Mouse (Mus musculus): Measurements from ENCODE around the gene Smc4. TPM values are rescaled to one million over a fixed set of nuclear protein-coding genes. Genes with fewer than 3 reads are reported as not detected.

Gene Smc4
- polyA plus RNA-seq, 1 experiment from 2014 or later = 141 TPM

- Histone ChIP-seq H3K27ac (no peak overlapping the region), H3K4me2 (no peak overlapping the region), H3K4me3 (no peak overlapping the region), H3K4me1 (no peaks in the 10 kb centered on the region), H3K9ac (no peak overlapping the region), H3K9me3 (no peaks in the 10 kb centered on the region), H3K36me3 (no peaks in the 10 kb centered on the region), H3K27me3 (no peaks in the 10 kb centered on the region)
- WGBS = 82% methylated on average over 7 of the region's 7 CpGs
- no peak for ATAC-seq (ENCODE audit: insufficient number of reproducible peaks, low FRiP score, low TSS enrichment, low read depth)
Measured at GRCm38 (mm10) chr3:69054760-69055432, 50.4 kb downstream of the Smc4 start.

- Histone ChIP-seq H3K27me3 (no peaks in the 10 kb centered on the region), H3K4me2 (no peak overlapping the region), H3K4me1 (no peaks in the 10 kb centered on the region), H3K27ac (no peak overlapping the region), H3K9ac (no peak overlapping the region), H3K36me3 (no peaks in the 10 kb centered on the region), H3K9me3 (no peaks in the 10 kb centered on the region), H3K4me3 (no peak overlapping the region)
- no peak for ATAC-seq (ENCODE audit: insufficient number of reproducible peaks, low FRiP score, low TSS enrichment, low read depth)
- 85% methylated on average over 3 of the region's 3 CpGs for WGBS
Measured at GRCm38 (mm10) chr3:69055871-69056270, 51.3 kb downstream of the Smc4 start.

GRCm38 (mm10) chr3:69060672-69061071 is 56.1 kb downstream of the Smc4 start:
- no peak for ATAC-seq (ENCODE audit: insufficient number of reproducible peaks, low FRiP score, low TSS enrichment, low read depth)
- Histone ChIP-seq H3K27me3 (no peaks in the 10 kb centered on the region), H3K9ac (no peak overlapping the region), H3K4me2 (no peak overlapping the region), H3K27ac (no peak overlapping the region), H3K36me3 (no peaks in the 10 kb centered on the region), H3K4me3 (no peak overlapping the region), H3K4me1 (no peaks in the 10 kb centered on the region), H3K9me3 (no peaks in the 10 kb centered on the region)
- 93% methylated on average over 4 of the region's 4 CpGs for WGBS

- Histone ChIP-seq H3K9ac (no peak overlapping the region), H3K9me3 (no peaks in the 10 kb centered on the region)
- WGBS = 93% methylated on average over 1 of the region's 1 CpGs
Measured at GRCm38 (mm10) chr3:69062764-69063163, 58.2 kb downstream of the Smc4 start.

GRCm38 (mm10) chr3:69064005-69064404 is 59.5 kb downstream of the Smc4 start:
- H3K27me3 ChIP-seq = no peaks in the 10 kb centered on the region
- ATAC-seq (ENCODE audit: insufficient number of reproducible peaks, low FRiP score, low TSS enrichment, low read depth) = no peak
- no peaks in the 10 kb centered on the region for H3K9me3 ChIP-seq
- WGBS = 22% methylated on average over 1 of the region's 1 CpGs
- H3K36me3 ChIP-seq = no peaks in the 10 kb centered on the region
- H3K9ac ChIP-seq = no peak overlapping the region
- no peak overlapping the region for H3K27ac ChIP-seq
- no peak overlapping the region for H3K4me3 ChIP-seq
- H3K4me2 ChIP-seq = no peak overlapping the region
- no peaks in the 10 kb centered on the region for H3K4me1 ChIP-seq

More at GRCm38 (mm10) chr3:69062764-69063163, 58.2 kb downstream of the Smc4 start:
- Histone ChIP-seq H3K36me3 (no peaks in the 10 kb centered on the region), H3K27ac (no peak overlapping the region), H3K27me3 (no peaks in the 10 kb centered on the region), H3K4me1 (no peaks in the 10 kb centered on the region), H3K4me3 (no peak overlapping the region), H3K4me2 (no peak overlapping the region)
- ATAC-seq (ENCODE audit: insufficient number of reproducible peaks, low FRiP score, low TSS enrichment, low read depth) = no peak

MicroRNA genes within 50 kb of the gene (microRNA counts, 519-probe panel; counts per million panel counts)
- microRNA mmu-miR-15b = 4,003 counts per million, percentile 92 among the panel's probes with 10 or more counts

Small RNAs within 50 kb of the gene (microRNA-seq; reads per million reads assigned to microRNA genes)
- gene Mir15b (736 reads per million, percentile 72 among the genes with 10 or more reads in this experiment), gene Mir16-2 (424 reads per million, percentile 66 among the genes with 10 or more reads in this experiment)

Other genes with a start within 250 kb of the Smc4 start
- 0.63 TPM in 2 replicates for gene 1110032F04Rik, start 135.2 kb upstream of the Smc4 start, polyA plus RNA-seq (2015; fragmentation: Nextera tagmentation; extraction: Ambion mirVana)
- gene Ift80, start 168 bp upstream of the Smc4 start, polyA plus RNA-seq (2015; fragmentation: Nextera tagmentation; extraction: Ambion mirVana) = 14.8 and 16.7 TPM in 2 replicates
- 71.2 and 79.4 TPM in 2 replicates for gene Trim59, start 40.0 kb downstream of the Smc4 start, polyA plus RNA-seq (2015; fragmentation: Nextera tagmentation; extraction: Ambion mirVana)
- 27.5 and 32.3 TPM in 2 replicates for gene Kpna4, start 122.4 kb downstream of the Smc4 start, polyA plus RNA-seq (2015; fragmentation: Nextera tagmentation; extraction: Ambion mirVana)
- not detected in 2 replicates for gene Arl14, start 217.7 kb downstream of the Smc4 start, polyA plus RNA-seq (2015; fragmentation: Nextera tagmentation; extraction: Ambion mirVana)

Measured in limb, embryonic 15.5 days (tissue).